Mouse (Mus musculus): ENCODE measurements around the gene P4hb. TPM values are rescaled to one million over a fixed set of nuclear protein-coding genes. Genes with fewer than 3 reads are reported as not detected.

P4hb gene
- total and polyA plus RNA-seq, 2 experiments from 2014 or later: 165 to 191 TPM

- 79% methylated on average over 9 of the region's 9 CpGs for WGBS
- no peak for TF ChIP-seq CTCF (IDR thresholded peaks at IDR 0.05)
- no peak overlapping the region for H3K27ac ChIP-seq (ENCODE audit: low read depth, low read length)
- H3K36me3 ChIP-seq (ENCODE audit: insufficient read depth, low read length): peaks cover 47% of the 10 kb centered on the region
- no peaks in the 10 kb centered on the region for H3K27me3 ChIP-seq (ENCODE audit: insufficient read depth, low read length)
- no peak for ATAC-seq (ENCODE audit: low FRiP score)
- H3K4me3 ChIP-seq (ENCODE audit: low read depth, low read length): no peak overlapping the region
- no peak overlapping the region for H3K4me2 ChIP-seq (ENCODE audit: low read depth, low read length, poor library complexity, severe bottlenecking)
- no peak for DNase-seq (ENCODE audit: low spot score)
- no peak overlapping the region for H3K9ac ChIP-seq (replicated peaks; ENCODE audit: low read length, poor library complexity, severe bottlenecking)
- H3K4me1 ChIP-seq (ENCODE audit: insufficient read depth, low read length): no peaks in the 10 kb centered on the region
- no peaks in the 10 kb centered on the region for H3K9me3 ChIP-seq (ENCODE audit: low read length)
Observed at GRCm38 (mm10) chr11:120610477-120611046, 37.5 kb upstream of the P4hb start.

DNA sequence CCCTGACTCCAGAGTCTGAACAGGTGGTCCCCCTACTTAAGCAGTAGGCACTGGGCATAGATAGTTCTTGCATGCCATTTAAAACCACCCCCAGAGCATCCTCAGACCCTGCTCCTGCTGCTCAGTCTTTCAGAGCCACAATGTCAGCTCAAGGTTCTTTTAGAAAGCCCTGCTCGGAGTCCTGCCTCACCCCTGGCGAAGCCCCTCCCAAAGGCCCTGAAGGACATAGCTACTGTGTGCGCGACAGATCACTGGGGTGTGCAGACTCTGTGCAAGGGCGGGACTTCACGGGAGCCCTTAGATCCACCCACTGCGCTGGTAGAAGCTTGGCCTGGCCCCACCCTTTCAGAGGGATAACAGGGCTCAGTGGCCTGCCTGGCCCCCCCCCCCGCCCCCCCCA lies 36.2 kb upstream of the P4hb start:
- Histone ChIP-seq H3K27me3 (ENCODE audit: insufficient read depth, low read length) (no peaks in the 10 kb centered on the region), H3K9ac (replicated peaks; ENCODE audit: low read length, poor library complexity, severe bottlenecking) (no peak overlapping the region), H3K27ac (ENCODE audit: low read depth, low read length) (no peak overlapping the region), H3K4me1 (ENCODE audit: insufficient read depth, low read length) (no peaks in the 10 kb centered on the region), H3K4me3 (ENCODE audit: low read depth, low read length) (no peak overlapping the region), H3K36me3 (ENCODE audit: insufficient read depth, low read length) (peaks cover 59% of the 10 kb centered on the region), H3K9me3 (ENCODE audit: low read length) (no peaks in the 10 kb centered on the region), H3K4me2 (ENCODE audit: low read depth, low read length, poor library complexity, severe bottlenecking) (no peak overlapping the region)
- DNase-seq (ENCODE audit: low spot score): no peak
- TF ChIP-seq CTCF (IDR thresholded peaks at IDR 0.05): no peak
- no peak for ATAC-seq (ENCODE audit: low FRiP score)
- 38% methylated on average over 7 of the region's 8 CpGs for WGBS

DNA sequence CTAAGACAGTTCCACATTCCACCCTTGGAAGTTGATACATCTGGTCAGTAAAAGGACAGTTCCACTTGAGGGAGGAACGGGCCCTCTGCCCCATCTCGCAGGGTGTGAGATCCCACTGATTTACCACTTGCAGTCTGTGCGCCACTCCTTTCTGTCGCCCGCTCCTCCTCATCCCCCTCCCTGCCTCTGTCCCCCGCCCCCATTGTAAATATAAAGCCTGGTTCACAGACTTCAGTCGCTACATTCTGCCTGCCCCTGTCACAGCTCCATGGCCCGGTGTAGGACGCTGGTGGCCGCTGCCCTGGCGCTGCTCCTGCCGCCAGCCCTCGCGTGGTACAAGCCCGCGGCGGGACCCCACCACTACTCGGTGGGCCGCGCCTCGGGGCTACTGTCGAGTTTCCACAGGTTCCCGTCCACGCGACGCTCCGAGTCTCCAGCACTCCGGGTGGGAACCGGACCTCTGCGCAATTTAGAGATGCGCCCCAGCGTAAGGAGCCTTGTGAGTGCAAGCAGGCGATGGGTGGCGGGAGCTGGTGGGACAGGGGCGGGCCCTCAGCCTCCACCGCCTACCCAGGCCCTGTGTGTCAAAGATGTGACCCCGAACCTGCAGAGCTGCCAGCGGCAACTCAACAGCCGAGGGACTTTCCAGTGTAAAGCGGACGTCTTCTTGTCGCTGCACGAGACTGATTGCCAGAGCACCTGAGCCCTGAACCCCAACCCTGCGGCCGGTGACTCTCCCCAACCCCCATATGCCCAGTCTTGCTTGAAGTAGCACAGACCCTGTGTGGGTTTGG lies 35.4 kb upstream of the P4hb start, which contains the start of gene Npb:
TSS of gene Npb (plus strand) at position 237 of the 794 bp plus-strand sequence.
- Histone ChIP-seq H3K4me2 (ENCODE audit: low read depth, low read length, poor library complexity, severe bottlenecking) (peak within 1 kb of the TSS; percentile 33), H3K4me3 (ENCODE audit: low read depth, low read length) (no peak within 1 kb of the TSS), H3K9ac (replicated peaks; ENCODE audit: low read length, poor library complexity, severe bottlenecking) (0 out of 2 replicates have a peak within 1 kb of the TSS, but pooled peaks have one; percentile 33), H3K27me3 (ENCODE audit: insufficient read depth, low read length) (no peaks in the 10 kb centered on the region), H3K36me3 (ENCODE audit: insufficient read depth, low read length) (peaks cover 59% of the 10 kb centered on the region), H3K27ac (ENCODE audit: low read depth, low read length) (no peak within 1 kb of the TSS), H3K4me1 (ENCODE audit: insufficient read depth, low read length) (no peaks in the 10 kb centered on the region), H3K9me3 (ENCODE audit: low read length) (no peaks in the 10 kb centered on the region)
- ATAC-seq (ENCODE audit: low FRiP score) (no peak), DNase-seq (ENCODE audit: low spot score) (no peak)
- 9% methylated on average over 45 of the region's 45 CpGs for WGBS
- no peak for TF ChIP-seq CTCF (IDR thresholded peaks at IDR 0.05)

- no peak for TF ChIP-seq CTCF (IDR thresholded peaks at IDR 0.05)
- Histone ChIP-seq H3K9ac (replicated peaks; ENCODE audit: low read length, poor library complexity, severe bottlenecking) (no peak overlapping the region), H3K4me2 (ENCODE audit: low read depth, low read length, poor library complexity, severe bottlenecking) (no peak overlapping the region), H3K4me1 (ENCODE audit: insufficient read depth, low read length) (no peaks in the 10 kb centered on the region), H3K27me3 (ENCODE audit: insufficient read depth, low read length) (no peaks in the 10 kb centered on the region), H3K4me3 (ENCODE audit: low read depth, low read length) (no peak overlapping the region), H3K27ac (ENCODE audit: low read depth, low read length) (no peak overlapping the region), H3K9me3 (ENCODE audit: low read length) (no peaks in the 10 kb centered on the region), H3K36me3 (ENCODE audit: insufficient read depth, low read length) (peaks cover 57% of the 10 kb centered on the region)
- DNase-seq (ENCODE audit: low spot score): no peak
- no peak for ATAC-seq (ENCODE audit: low FRiP score)
- 76% methylated on average over 4 of the region's 4 CpGs for WGBS
Observed at GRCm38 (mm10) chr11:120606764-120607163, 33.7 kb upstream of the P4hb start.

GRCm38 (mm10) chr11:120605667-120606066 lies 32.6 kb upstream of the P4hb start:
- Histone ChIP-seq H3K4me3 (ENCODE audit: low read depth, low read length) (no peak overlapping the region), H3K4me2 (ENCODE audit: low read depth, low read length, poor library complexity, severe bottlenecking) (no peak overlapping the region), H3K9ac (replicated peaks; ENCODE audit: low read length, poor library complexity, severe bottlenecking) (no peak overlapping the region), H3K4me1 (ENCODE audit: insufficient read depth, low read length) (no peaks in the 10 kb centered on the region), H3K36me3 (ENCODE audit: insufficient read depth, low read length) (peaks cover 46% of the 10 kb centered on the region), H3K27me3 (ENCODE audit: insufficient read depth, low read length) (no peaks in the 10 kb centered on the region), H3K27ac (ENCODE audit: low read depth, low read length) (no peak overlapping the region), H3K9me3 (ENCODE audit: low read length) (no peaks in the 10 kb centered on the region)
- no peak for DNase-seq (ENCODE audit: low spot score)
- no peak for ATAC-seq (ENCODE audit: low FRiP score)
- TF ChIP-seq CTCF (IDR thresholded peaks at IDR 0.05): no peak
- 86% methylated on average over 7 of the region's 7 CpGs for WGBS

- no peak overlapping the region for H3K9ac ChIP-seq (replicated peaks; ENCODE audit: low read length, poor library complexity, severe bottlenecking)
- H3K27me3 ChIP-seq (ENCODE audit: insufficient read depth, low read length): no peaks in the 10 kb centered on the region
- H3K4me1 ChIP-seq (ENCODE audit: insufficient read depth, low read length): peaks cover 6% of the 10 kb centered on the region
- no peak overlapping the region for H3K4me3 ChIP-seq (ENCODE audit: low read depth, low read length)
- DNase-seq (ENCODE audit: low spot score) (no peak), ATAC-seq (ENCODE audit: low FRiP score) (no peak)
- H3K9me3 ChIP-seq (ENCODE audit: low read length): no peaks in the 10 kb centered on the region
- no peak for TF ChIP-seq CTCF (IDR thresholded peaks at IDR 0.05)
- H3K36me3 ChIP-seq (ENCODE audit: insufficient read depth, low read length): peaks cover 39% of the 10 kb centered on the region
- no peak overlapping the region for H3K27ac ChIP-seq (ENCODE audit: low read depth, low read length)
- H3K4me2 ChIP-seq (ENCODE audit: low read depth, low read length, poor library complexity, severe bottlenecking): no peak overlapping the region
- 79% methylated on average over 2 of the region's 2 CpGs for WGBS
Observed at GRCm38 (mm10) chr11:120603545-120603944, 30.5 kb upstream of the P4hb start.
